Mouse (Mus musculus): ENCODE data around the gene Slc25a19.
"Not testable (repeated sequence)": the region's sequence is repeated elsewhere in the genome, so short reads cannot be mapped to it uniquely, and the experiment has no call there.

Gene Slc25a19

DNA sequence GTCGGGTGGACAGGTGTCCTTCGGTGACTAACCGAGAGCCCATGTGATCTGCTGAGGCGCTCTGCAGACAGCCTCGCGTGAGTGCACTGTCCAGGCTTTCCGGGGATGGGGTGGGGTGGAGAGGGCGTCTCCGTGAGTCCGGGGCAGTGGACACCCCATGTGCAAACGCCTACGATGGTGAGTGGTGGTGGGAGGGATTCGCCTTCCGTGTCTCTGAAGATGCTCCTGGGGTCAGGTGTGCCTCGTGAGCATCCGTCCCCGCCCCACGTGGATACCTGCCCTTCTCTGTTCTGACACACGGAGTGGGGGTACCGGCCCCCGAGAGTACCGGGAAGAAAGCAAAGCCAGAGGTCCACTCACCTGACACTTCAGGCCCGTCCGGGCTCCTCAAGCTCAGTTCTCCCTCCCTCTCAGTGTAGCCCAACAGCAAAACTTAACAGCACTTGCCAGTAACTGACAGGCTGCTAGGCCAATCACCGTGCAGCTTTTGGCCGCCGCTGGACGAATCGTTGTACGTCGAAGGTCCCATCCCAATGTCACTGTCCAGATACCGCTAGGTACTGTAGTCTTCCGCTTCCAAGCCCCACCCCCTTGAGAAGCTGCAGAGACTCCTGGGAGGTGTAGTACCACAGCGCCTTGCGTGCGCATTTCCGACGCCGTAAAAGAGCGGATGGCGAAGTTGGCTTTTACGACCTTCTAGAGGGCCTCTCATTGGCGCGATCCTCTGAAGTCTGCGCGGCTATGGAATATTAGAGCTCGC is at the start of gene Slc25a19:
Slc25a19 (minus strand) TSS at position 591 of the 760 bp plus-strand sequence.
- peak; percentile 99 for DNase-seq

DNA sequence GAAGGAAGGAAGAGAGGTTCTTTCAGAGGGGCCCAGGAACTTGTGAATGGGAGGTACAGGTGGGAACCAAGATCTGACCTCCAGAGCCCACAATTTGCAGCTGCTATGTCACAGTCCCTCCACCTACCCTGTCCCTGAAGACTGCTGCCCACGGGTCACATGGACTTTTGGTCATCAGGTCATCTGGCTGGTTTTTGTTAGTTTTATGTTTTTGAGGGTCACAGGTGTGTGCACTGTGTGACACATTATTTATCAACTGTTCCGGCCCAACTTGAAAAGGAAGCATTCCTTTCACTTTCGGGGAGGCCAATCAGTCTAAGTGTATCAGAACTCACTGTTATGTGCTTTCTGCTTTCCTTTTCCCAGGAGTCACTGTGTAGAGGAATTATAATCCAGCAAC is 49.4 kb upstream of the Slc25a19 start:
- no peak for DNase-seq

DNA sequence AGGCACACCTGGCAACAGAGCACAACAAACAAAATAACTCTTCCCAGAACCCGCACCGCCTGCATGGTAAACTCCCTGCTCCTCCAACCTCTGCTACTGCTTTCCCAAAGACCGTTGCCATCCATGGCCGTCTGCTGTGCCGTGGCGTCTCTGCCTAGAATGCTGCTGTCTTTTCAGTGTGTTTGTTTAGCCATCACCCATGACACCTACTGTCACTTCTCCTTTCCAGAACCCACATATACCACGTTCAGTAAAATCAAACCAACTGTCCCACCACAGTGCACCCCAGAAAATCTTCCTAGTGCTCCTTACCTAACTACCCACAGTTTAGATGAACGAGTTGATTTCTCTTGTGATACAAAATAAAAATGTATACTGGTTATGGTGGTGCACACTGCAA is 48.6 kb upstream of the Slc25a19 start:
- no peak for DNase-seq

DNA sequence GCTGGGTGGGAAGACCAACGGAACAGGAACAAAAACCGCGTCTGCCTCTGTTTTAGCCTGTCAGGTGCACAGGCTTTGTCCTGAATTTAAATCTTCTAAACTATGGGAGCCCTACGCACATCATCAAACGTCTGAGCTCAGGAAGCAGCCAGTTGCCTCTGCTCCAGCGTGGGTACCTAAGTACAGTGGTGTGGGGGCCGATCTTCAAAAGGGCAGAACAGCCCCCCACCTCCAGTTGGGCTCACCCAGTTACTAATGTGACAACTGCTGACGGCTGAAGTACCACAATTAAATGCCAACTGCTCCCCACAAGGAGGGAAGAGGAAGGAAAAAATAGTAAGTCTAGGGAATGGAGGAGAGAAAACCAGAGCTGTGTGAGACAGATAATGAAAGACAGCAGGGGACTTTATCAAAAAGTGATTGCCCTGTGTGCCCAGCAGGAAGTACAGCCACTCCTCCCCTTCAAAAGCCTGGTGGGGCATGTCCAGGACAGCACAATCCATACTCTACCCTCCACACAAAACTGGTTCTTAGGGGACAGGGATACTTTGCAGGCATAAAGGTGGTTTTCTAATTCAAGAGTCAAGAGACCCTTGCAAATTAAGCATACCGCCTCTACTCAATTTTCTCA is 46.3 kb upstream of the Slc25a19 start:
- no peak for DNase-seq

DNA sequence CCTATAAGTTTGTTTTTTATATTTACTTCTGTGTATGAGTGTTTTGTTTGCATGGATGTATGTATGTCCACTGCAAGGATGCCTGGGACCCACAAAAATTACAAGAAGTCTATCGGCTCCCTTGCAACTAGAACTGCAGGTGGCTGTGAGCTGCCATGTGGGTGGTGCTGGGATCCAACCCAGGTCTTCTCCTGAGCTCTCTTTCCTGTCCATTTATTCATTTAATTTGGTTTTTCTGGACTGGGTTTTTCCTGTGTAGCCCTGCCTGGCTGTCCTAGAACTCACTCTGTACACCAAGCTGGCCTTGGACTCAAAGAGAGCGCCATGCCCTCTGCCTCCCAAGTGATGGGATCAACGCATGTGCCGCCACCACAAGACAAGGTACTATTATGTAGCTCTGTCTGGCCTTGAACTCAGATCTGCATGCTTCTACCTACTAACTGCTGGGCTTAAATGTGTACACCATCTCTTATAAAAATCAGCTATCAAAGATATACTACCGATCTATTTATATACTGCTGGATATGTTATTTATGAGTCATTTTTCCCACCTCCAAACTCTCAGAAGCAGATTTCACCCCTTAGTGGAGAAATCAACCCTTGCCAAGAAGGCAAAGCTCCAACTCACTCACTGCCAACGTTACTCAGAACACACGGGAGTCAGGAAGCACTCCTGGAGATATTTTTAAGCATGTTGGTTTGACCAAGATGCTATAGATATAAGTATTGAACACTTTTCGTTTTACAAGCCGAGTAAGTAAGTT is 45.6 kb upstream of the Slc25a19 start:
- DNase-seq: no peak

DNA sequence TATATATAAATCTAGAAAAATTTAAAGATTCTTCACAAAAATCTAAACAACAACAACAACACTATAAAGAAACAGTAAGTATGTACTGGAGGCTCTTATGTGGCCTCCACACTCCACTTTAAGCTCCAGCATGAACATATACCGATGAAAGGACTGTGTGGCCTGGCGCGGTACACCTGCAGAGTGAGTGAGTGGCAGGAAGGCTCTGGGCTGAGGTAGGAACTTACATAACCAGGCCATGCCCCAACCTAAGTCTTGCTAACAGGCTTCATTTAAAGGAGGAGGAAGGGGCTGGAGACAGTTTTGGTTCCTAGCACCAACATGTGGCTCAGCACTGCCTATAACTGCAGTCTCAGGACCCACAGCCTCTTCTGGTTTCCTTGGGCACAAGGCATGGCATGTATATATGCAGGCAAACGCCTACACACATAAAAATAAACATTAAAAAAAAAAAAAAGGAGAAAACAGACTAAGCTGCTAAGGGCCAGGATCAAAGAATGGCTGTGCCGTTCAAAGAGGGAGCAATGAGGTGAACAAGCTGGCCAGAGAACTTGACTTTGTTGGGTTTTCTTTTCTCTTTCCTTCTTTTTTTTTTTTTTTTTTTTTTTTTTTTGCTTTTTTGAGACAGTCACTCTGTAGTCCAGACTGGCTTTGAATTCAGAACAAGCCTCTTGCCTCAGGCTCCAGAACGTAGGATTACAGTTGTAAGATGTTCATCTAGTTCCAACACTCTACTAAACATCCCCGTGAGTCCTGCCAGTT is 44.3 kb upstream of the Slc25a19 start:
- DNase-seq: no peak

DNA sequence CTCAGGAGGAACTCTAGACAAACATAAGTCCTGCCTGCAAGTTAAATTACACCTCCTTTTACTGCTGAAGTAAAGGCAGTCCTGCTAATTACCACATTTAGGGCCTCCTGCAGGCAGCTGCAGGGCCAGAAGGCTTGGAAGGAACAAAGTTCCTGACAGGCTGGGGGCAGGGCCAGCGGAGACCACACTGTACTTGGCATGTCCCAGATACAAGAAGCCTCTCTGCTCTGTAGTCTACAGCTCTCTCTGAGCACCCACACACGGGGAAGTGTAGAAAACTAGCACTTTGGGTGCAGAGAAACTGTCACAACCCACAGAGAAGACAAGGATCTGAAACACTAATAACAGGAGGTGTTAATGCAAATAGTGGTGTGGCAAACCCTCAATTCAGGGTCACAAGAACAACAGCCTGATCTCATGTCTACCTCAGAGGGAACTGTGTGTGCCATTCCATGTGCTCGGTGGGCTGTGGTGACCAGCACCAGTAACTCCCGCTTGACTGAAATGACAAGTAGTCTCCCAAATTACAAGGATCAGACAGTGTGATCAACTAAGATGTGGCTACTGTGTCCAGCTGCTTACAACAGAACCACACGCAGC is 42.5 kb upstream of the Slc25a19 start:
- peak; percentile 12 for DNase-seq

- DNase-seq: no peak
Measured at GRCm38 (mm10) chr11:115663676-115664335, 35.7 kb upstream of the Slc25a19 start.

- DNase-seq: no peak
Measured at GRCm38 (mm10) chr11:115660376-115660775, 32.3 kb upstream of the Slc25a19 start.

GRCm38 (mm10) chr11:115658521-115658920 is 30.4 kb upstream of the Slc25a19 start:
- no peak for DNase-seq

GRCm38 (mm10) chr11:115654128-115654527 is 26.0 kb upstream of the Slc25a19 start:
- no peak for DNase-seq

DNA sequence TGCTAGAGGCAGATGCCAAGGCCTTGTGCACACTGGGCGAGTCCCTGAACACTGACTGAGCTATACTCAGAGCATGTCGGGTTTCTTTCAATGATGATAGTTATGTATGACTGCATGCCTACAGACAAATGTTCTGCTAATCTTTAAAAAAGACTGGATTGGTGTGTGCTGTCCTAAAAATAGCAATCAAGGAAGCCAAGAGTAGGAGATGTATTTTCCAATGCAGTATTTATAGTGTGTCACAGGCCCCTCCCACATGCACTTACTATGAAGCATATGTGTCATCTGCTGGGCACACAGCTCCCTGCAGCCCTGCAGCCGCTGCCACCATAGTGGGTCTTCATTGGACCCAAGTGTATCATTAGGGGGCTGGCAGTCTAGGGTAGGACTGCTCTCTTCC is 25.1 kb upstream of the Slc25a19 start:
- DNase-seq: no peak

- no peak for DNase-seq
Measured at GRCm38 (mm10) chr11:115651680-115652079, 23.6 kb upstream of the Slc25a19 start.

DNA sequence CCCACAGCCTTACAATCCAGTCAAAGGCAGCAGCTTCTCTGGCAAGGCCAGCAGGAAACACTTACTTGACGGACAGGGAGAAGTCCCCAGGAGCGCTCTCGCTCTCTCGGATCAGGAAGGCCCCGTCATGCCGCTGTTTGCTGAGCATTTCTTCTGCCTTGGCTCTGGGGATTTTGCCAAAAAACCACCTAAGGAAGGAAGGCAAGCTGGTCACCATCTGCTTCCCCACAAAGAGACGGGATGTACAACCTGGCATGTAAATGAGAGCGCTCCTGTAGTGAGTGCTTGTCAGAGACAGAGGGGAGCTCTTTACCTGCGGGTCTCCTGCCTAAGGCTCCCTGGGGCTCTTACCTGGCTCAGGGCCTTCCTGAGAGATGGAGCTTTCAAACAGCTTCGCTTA is 21.6 kb upstream of the Slc25a19 start:
- DNase-seq: no peak

DNA sequence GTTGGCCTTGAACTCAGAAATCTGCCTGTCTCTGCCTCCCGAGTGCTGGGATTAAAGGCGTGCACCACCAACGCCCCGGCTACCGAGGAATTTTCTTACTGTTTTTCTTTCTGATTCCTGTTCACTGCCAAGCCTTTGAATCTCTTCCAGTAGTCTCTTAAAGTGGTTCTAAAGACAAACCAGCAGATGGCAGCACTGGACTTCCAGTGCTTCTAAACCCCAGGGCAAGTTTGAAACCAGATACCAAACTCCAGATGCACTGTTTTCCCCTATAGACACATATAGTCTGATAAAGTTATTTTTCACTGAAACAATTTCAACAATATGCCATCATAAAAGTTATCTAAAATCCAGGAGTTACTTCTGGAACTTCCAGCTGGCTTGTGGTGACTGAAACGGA is 19.4 kb upstream of the Slc25a19 start:
- peak; percentile 81 for DNase-seq

DNA sequence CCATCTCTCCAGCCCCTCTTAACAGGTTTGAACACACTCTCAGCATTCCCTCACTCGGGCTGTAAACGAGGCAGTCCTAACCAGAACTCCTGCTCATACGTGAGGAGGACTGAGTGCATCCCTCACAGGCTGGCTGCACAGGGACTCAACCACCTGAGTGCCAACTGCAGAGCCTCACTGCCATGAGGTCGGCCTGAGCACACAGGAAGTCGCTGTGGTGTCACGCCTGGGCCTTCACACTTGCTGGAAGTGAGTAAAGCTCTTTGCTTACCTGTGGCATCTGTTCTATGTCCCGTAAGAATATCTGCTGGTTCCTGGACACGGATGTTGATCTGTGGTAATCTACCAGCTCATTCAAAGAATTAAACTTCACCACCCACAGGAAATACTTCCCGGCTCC is 18.3 kb upstream of the Slc25a19 start:
- DNase-seq: no peak

- DNase-seq: not testable (repeated sequence)
Measured at GRCm38 (mm10) chr11:115645498-115645897, 17.4 kb upstream of the Slc25a19 start.

DNA sequence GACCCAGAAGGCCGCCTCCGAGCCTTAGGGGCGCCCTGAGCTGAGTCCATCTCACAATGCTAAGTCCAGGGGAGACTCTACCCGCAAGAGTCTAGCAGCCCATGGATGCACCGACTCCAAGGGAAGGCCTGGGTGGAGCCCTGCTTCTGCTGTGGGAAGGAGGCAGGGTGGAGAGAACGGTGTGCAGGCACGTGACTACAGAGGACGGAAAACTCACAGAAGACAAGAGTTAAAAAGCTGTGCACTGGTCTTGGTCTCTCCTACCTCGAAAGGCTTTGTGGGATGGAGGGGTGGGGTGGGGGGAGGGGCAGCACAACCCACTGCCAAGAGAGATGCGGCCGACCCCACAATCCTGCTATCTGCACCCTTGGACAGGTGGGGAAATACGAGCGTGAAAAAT is 16.2 kb upstream of the Slc25a19 start:
- DNase-seq: no peak

- DNase-seq: no peak
Measured at GRCm38 (mm10) chr11:115643265-115643664, 15.2 kb upstream of the Slc25a19 start.

- no peak for DNase-seq
Measured at GRCm38 (mm10) chr11:115642705-115643104, 14.6 kb upstream of the Slc25a19 start.

- no peak for DNase-seq
Measured at GRCm38 (mm10) chr11:115641664-115642036, 13.6 kb upstream of the Slc25a19 start.
